Mouse (Mus musculus) stomach, postnatal 0 days (tissue): ENCODE measurements around the gene Ssxb6.
"Not testable (repeated sequence)": the region's sequence is repeated elsewhere in the genome, so short reads cannot be mapped to it uniquely, and the experiment has no call there.

Experiments
- CTCF ChIP-seq: IDR thresholded peaks from 2 replicates; pipeline ENCODE4 v1.5.1; 2016; ENCODE audit warnings: antibody characterized with exemption, low read depth, mild to moderate bottlenecking, moderate library complexity
- EP300 ChIP-seq: optimal IDR thresholded peaks from 2 replicates; pipeline ENCODE3; 2016; ENCODE audit warnings: antibody characterized with exemption

GRCm38 (mm10) chrX:8591716-8592115 is 43.7 kb upstream of the Ssxb6 start, which contains the start of gene Ssxb3:
- not testable (repeated sequence) for TF ChIP-seq CTCF, EP300
